Mouse (Mus musculus) embryo, embryonic 10.5 days (tissue): Measurements from ENCODE around the gene Casr.
A peak's percentile ranks its signal among the peaks of the same experiment; 100 is the strongest.

Source experiments
- DNase-seq: peaks from one replicate; pipeline ENCODE4 v3.0.0-alpha.2; 2015; ENCODE audit warnings: low spot score

The Casr gene

GRCm38 (mm10) chr16:36561386-36562338 lies at the start of gene Casr:
Casr (minus strand) TSS chr16:36562141.
- DNase-seq: peak; percentile 24

- DNase-seq: no peak
These were observed 40.7 kb upstream of the Casr start for GRCm38 (mm10) chr16:36602632-36603031.

- no peak for DNase-seq
These were observed 36.3 kb upstream of the Casr start for GRCm38 (mm10) chr16:36598265-36598664.

GRCm38 (mm10) chr16:36596671-36597410 lies 34.9 kb upstream of the Casr start:
- DNase-seq: no peak

- DNase-seq: no peak
These were observed 28.0 kb upstream of the Casr start for GRCm38 (mm10) chr16:36589898-36590297.

- no peak for DNase-seq
These were observed 26.0 kb upstream of the Casr start for GRCm38 (mm10) chr16:36587971-36588370.

- DNase-seq: peak; percentile 3
These were observed 20.1 kb upstream of the Casr start for GRCm38 (mm10) chr16:36582073-36582472.

- no peak for DNase-seq
These were observed 10.0 kb upstream of the Casr start for GRCm38 (mm10) chr16:36571942-36572341.

GRCm38 (mm10) chr16:36559573-36559972 lies 2.4 kb downstream of the Casr start:
- no peak for DNase-seq

- no peak for DNase-seq
These were observed 6.2 kb downstream of the Casr start for GRCm38 (mm10) chr16:36555672-36556165.

- no peak for DNase-seq
These were observed 8.3 kb downstream of the Casr start for GRCm38 (mm10) chr16:36553624-36554023.

- no peak for DNase-seq
These were observed 16.6 kb downstream of the Casr start for GRCm38 (mm10) chr16:36545333-36545732.

- DNase-seq: no peak
These were observed 18.9 kb downstream of the Casr start for GRCm38 (mm10) chr16:36543091-36543490.

GRCm38 (mm10) chr16:36540834-36541233 lies 21.1 kb downstream of the Casr start:
- no peak for DNase-seq

GRCm38 (mm10) chr16:36532981-36533687 lies 28.8 kb downstream of the Casr start:
- DNase-seq: no peak

GRCm38 (mm10) chr16:36532046-36532445 lies 29.9 kb downstream of the Casr start:
- no peak for DNase-seq

- DNase-seq: no peak
These were observed 30.3 kb downstream of the Casr start for GRCm38 (mm10) chr16:36531630-36532029.

GRCm38 (mm10) chr16:36530566-36531552 lies 31.1 kb downstream of the Casr start:
- DNase-seq: no peak

- no peak for DNase-seq
These were observed 33.1 kb downstream of the Casr start for GRCm38 (mm10) chr16:36528822-36529221.

GRCm38 (mm10) chr16:36526596-36527282 lies 35.2 kb downstream of the Casr start:
- no peak for DNase-seq
